20 mouse cellular contexts compared by ENCODE assay signal in genomic region chr9:100387171-100387685, GRCm38 (mm10).
A peak's percentile ranks its signal among the peaks of the same experiment; 100 is the strongest.
DNase-seq lines count a peak whose midpoint lies in the region; ATAC-seq lines count a peak whose summit lies in the region.
"Had no signal": no experiment of that assay in that cellular context is flagged by ENCODE, and none has a peak within 500 bp of the region (broad histone marks: within the 10 kb centered on the region; RNA-seq: fewer than 3 reads in every experiment).

No protein-coding gene starts in this region.

- H3K9ac ChIP-seq in embryonic facial prominence, embryonic 11.5 days (replicated peaks; ENCODE audit: low read length) = no peak overlapping the region
- no peak overlapping the region for H3K9ac ChIP-seq in limb, embryonic 13.5 days
- H3K9ac ChIP-seq in hindbrain, embryonic 12.5 days = no peak overlapping the region
- H3K9ac ChIP-seq: hindbrain, embryonic 13.5 days; neural tube, embryonic 12.5 days had no signal

- peak; percentile 72 for ATAC-seq in CD4-positive, CD25-positive, alpha-beta regulatory T cell, adult 4 months
- no peak for ATAC-seq in embryonic facial prominence, embryonic 11.5 days (replicated peaks; ENCODE audit: insufficient number of reproducible peaks, low FRiP score, low TSS enrichment, low read depth)
- no peak for ATAC-seq in limb, embryonic 13.5 days (ENCODE audit: low FRiP score, low read depth)
- ATAC-seq in hindbrain, embryonic 12.5 days (ENCODE audit: low FRiP score) = no peak

- no peaks in the 10 kb centered on the region for H3K9me3 ChIP-seq in heart, embryonic 10.5 days
- no peaks in the 10 kb centered on the region for H3K9me3 ChIP-seq in embryonic facial prominence, embryonic 11.5 days (replicated peaks; ENCODE audit: control insufficient read depth, low read length)
- no peaks in the 10 kb centered on the region for H3K9me3 ChIP-seq in limb, embryonic 13.5 days
- H3K9me3 ChIP-seq in hindbrain, embryonic 12.5 days (replicated peaks) = no peaks in the 10 kb centered on the region
- H3K9me3 ChIP-seq: hindbrain, embryonic 13.5 days; neural tube, embryonic 12.5 days had no signal

- 17% methylated on average over 13 of the region's 13 CpGs for WGBS in heart, embryonic 10.5 days
- WGBS in embryonic facial prominence, embryonic 11.5 days = 34% methylated on average over 13 of the region's 13 CpGs
- WGBS in limb, embryonic 13.5 days = 17% methylated on average over 13 of the region's 13 CpGs
- 41% methylated on average over 13 of the region's 13 CpGs for WGBS in hindbrain, embryonic 12.5 days

- H3K27ac ChIP-seq in heart, embryonic 10.5 days = no peak overlapping the region
- H3K27ac ChIP-seq in embryonic facial prominence, embryonic 11.5 days (replicated peaks; ENCODE audit: low read depth, low read length) = no peak overlapping the region
- H3K27ac ChIP-seq in limb, embryonic 13.5 days = no peak overlapping the region
- H3K27ac ChIP-seq in hindbrain, embryonic 12.5 days = no peak overlapping the region
- H3K27ac ChIP-seq: gastrocnemius, adult 2 months; hindbrain, embryonic 13.5 days; neural tube, embryonic 12.5 days had no signal

- peak; percentile 29 for DNase-seq in heart, adult 11 months
- no peak for DNase-seq in heart, embryonic 10.5 days (ENCODE audit: low spot score)
- peak; percentile 7 for DNase-seq in embryonic facial prominence, embryonic 11.5 days (ENCODE audit: low spot score)
- no peak for DNase-seq in right cerebral cortex, postnatal 25 days
- DNase-seq in spleen, adult 12 weeks (ENCODE audit: low spot score) = no peak
- DNase-seq: adrenal gland, adult 8-10 months; cerebellum, adult 2 months; gastrocnemius, adult 2 months; kidney, adult 18-20 months; kidney, postnatal 36 days; lung, adult 2 months; lung, postnatal 36 days; thymus, postnatal 4 days had no signal

- no peak overlapping the region for H3K4me3 ChIP-seq in heart, embryonic 10.5 days
- H3K4me3 ChIP-seq in embryonic facial prominence, embryonic 11.5 days (ENCODE audit: low read depth, low read length) = no peak overlapping the region
- no peak overlapping the region for H3K4me3 ChIP-seq in limb, embryonic 13.5 days
- H3K4me3 ChIP-seq in hindbrain, embryonic 12.5 days = no peak overlapping the region
- H3K4me3 ChIP-seq: erythroblast, embryonic 14.5 days; gastrocnemius, adult 2 months; hindbrain, embryonic 13.5 days; neural tube, embryonic 12.5 days had no signal

- no peaks in the 10 kb centered on the region for H3K27me3 ChIP-seq in heart, embryonic 10.5 days (ENCODE audit: insufficient read depth, poor library complexity, severe bottlenecking)
- no peaks in the 10 kb centered on the region for H3K27me3 ChIP-seq in embryonic facial prominence, embryonic 11.5 days (ENCODE audit: control insufficient read depth, insufficient read depth, low read length)
- H3K27me3 ChIP-seq in limb, embryonic 13.5 days = no peaks in the 10 kb centered on the region
- H3K27me3 ChIP-seq in hindbrain, embryonic 12.5 days = no peaks in the 10 kb centered on the region
- H3K27me3 ChIP-seq: neural tube, embryonic 12.5 days had no signal

- no peaks in the 10 kb centered on the region for H3K36me3 ChIP-seq in heart, embryonic 10.5 days
- H3K36me3 ChIP-seq in embryonic facial prominence, embryonic 11.5 days (replicated peaks; ENCODE audit: control insufficient read depth, insufficient read depth, low read depth, low read length) = no peaks in the 10 kb centered on the region
- H3K36me3 ChIP-seq in limb, embryonic 13.5 days = no peaks in the 10 kb centered on the region
- H3K36me3 ChIP-seq in hindbrain, embryonic 12.5 days = no peaks in the 10 kb centered on the region
- H3K36me3 ChIP-seq: hindbrain, embryonic 13.5 days; neural tube, embryonic 12.5 days had no signal

- H3K4me2 ChIP-seq in embryonic facial prominence, embryonic 11.5 days (ENCODE audit: low read depth, low read length) = no peak overlapping the region
- H3K4me2 ChIP-seq in limb, embryonic 13.5 days (replicated peaks) = peak overlapping the region; percentile 39
- no peak overlapping the region for H3K4me2 ChIP-seq in hindbrain, embryonic 12.5 days (replicated peaks)
- H3K4me2 ChIP-seq: hindbrain, embryonic 13.5 days; liver, embryonic 11.5 days; neural tube, embryonic 12.5 days had no signal

- peaks cover 6% of the 10 kb centered on the region; the same call in 1 of the 2 replicates for H3K4me1 ChIP-seq in heart, embryonic 10.5 days
- H3K4me1 ChIP-seq in embryonic facial prominence, embryonic 11.5 days (ENCODE audit: control insufficient read depth, insufficient read depth, low read length) = no peaks in the 10 kb centered on the region
- peaks cover 8% of the 10 kb centered on the region for H3K4me1 ChIP-seq in limb, embryonic 13.5 days
- H3K4me1 ChIP-seq in hindbrain, embryonic 12.5 days = no peaks in the 10 kb centered on the region
- H3K4me1 ChIP-seq: hindbrain, embryonic 13.5 days; neural tube, embryonic 12.5 days had no signal

Comparison
In these comparisons a context has a peak if more than half of its experiments do, and no peak if none do; other contexts are left out.
1. DNase-seq: peak in heart, adult 11 months (single experiment) and embryonic facial prominence, embryonic 11.5 days (single experiment); none in heart, embryonic 10.5 days (single experiment), right cerebral cortex, postnatal 25 days (single experiment) and spleen, adult 12 weeks (single experiment).